Mouse (Mus musculus): Measurements from ENCODE around the gene Rpgrip1l. TPM values are rescaled to one million over a fixed set of nuclear protein-coding genes. Genes with fewer than 3 reads are reported as not detected.

Rpgrip1l gene
- polyA plus RNA-seq, 1 experiment from 2014 or later = 10.7 TPM

DNA sequence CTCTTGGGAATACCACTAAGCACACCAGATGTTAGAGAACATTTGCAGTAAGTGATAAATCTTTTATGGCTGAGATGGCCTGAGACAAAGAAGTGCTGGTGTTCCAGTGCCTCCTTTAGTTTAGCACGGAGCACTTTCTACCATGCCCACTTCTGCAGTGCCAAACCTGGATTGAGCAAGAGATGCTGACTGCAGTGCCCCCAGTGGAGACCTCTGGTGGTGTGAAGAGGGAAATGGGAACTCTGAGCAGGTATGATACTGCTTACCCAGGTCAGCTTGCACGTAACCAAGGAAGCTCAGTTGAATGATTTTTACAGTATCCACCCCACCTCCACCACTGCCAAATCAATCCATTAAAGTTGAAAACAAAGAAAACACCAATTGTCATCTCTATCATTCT is 51.5 kb downstream of the Rpgrip1l start:
- no peak overlapping the region for H3K4me3 ChIP-seq (replicated peaks)
- WGBS = 81% methylated on average over 2 of the region's 2 CpGs

DNA sequence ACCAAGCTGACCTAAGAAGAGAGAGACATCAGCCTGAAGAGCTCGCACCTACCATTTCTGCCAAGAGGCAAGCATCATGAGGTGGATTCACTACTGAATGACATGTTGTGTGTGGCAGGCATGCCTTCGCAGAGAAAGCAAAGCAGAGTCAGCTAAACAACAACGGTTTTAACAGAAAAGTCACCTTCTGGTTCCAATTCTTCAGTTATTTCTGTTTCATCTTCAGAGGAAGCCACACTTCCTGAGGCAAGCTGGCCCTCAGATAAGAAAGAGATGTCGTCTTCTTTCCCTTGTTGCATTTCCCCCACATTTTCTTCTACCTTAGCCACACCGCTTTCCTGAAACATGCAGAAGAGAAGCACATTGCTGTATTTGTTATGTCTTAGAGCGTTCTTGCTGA is 62.1 kb downstream of the Rpgrip1l start:
- Histone ChIP-seq H3K9ac (no peak overlapping the region), H3K4me1 (no peaks in the 10 kb centered on the region), H3K9me3 (replicated peaks) (no peaks in the 10 kb centered on the region), H3K27me3 (no peaks in the 10 kb centered on the region), H3K4me3 (replicated peaks) (no peak overlapping the region), H3K4me2 (no peak overlapping the region), H3K36me3 (peaks cover 16% of the 10 kb centered on the region), H3K27ac (no peak overlapping the region)
- 89% methylated on average over 6 of the region's 6 CpGs for WGBS
- ATAC-seq (replicated peaks; ENCODE audit: low FRiP score) = no peak

More for the DNA sequence above, 51.5 kb downstream of the Rpgrip1l start:
- H3K36me3 ChIP-seq = no peaks in the 10 kb centered on the region
- no peaks in the 10 kb centered on the region for H3K27me3 ChIP-seq
- no peaks in the 10 kb centered on the region for H3K9me3 ChIP-seq (replicated peaks)
- no peak overlapping the region for H3K9ac ChIP-seq
- ATAC-seq (replicated peaks; ENCODE audit: low FRiP score) = no peak
- no peaks in the 10 kb centered on the region for H3K4me1 ChIP-seq
- H3K27ac ChIP-seq = no peak overlapping the region
- no peak overlapping the region for H3K4me2 ChIP-seq

DNA sequence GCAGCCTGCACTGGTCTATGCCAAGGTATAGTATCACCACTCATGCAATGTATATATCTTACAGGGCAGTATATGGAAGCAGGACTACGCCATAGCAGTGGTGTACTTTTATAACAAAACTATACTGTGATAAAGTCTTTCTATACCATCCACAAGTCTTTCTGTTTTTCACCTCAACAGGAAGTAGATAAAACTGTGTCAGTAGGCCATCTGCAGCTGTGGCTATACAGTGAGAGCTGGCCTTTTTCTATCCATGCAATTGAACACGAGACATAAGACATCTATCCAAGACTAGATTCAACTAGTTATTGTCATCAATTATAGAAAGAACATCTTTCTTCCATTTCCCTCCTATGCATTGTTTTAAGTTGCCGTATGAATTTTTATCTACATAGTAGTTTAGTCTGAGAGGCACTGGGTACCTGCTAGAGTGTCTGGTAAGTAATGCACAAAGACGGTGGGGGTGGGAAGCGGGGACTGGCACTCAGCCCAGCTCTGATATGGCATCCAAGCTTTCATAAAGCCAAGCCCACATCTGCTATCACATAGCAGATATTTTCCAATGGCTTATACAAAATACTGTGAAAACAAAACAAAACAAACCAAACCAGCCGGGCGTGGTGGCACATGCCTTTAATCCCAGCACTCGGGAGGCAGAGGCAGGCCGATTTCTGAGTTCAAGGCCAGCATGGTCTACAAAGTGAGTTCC is 63.1 kb downstream of the Rpgrip1l start:
- no peak for ATAC-seq (replicated peaks; ENCODE audit: low FRiP score)
- 94% methylated on average over 9 of the region's 9 CpGs for WGBS
- Histone ChIP-seq H3K9me3 (replicated peaks) (no peaks in the 10 kb centered on the region), H3K4me1 (no peaks in the 10 kb centered on the region), H3K4me3 (replicated peaks) (no peak overlapping the region), H3K4me2 (no peak overlapping the region), H3K36me3 (peaks cover 16% of the 10 kb centered on the region), H3K27ac (no peak overlapping the region), H3K27me3 (no peaks in the 10 kb centered on the region), H3K9ac (no peak overlapping the region)

GRCm38 (mm10) chr8:91245821-91246454 is 67.1 kb downstream of the Rpgrip1l start:
- no peak overlapping the region for H3K9ac ChIP-seq
- H3K27ac ChIP-seq = no peak overlapping the region
- no peak overlapping the region for H3K4me3 ChIP-seq (replicated peaks)
- no peaks in the 10 kb centered on the region for H3K27me3 ChIP-seq
- no peak for ATAC-seq (replicated peaks; ENCODE audit: low FRiP score)
- H3K4me2 ChIP-seq = no peak overlapping the region
- WGBS = 81% methylated on average over 4 of the region's 4 CpGs
- H3K9me3 ChIP-seq (replicated peaks) = no peaks in the 10 kb centered on the region
- no peaks in the 10 kb centered on the region for H3K4me1 ChIP-seq
- H3K36me3 ChIP-seq = peaks cover 16% of the 10 kb centered on the region

DNA sequence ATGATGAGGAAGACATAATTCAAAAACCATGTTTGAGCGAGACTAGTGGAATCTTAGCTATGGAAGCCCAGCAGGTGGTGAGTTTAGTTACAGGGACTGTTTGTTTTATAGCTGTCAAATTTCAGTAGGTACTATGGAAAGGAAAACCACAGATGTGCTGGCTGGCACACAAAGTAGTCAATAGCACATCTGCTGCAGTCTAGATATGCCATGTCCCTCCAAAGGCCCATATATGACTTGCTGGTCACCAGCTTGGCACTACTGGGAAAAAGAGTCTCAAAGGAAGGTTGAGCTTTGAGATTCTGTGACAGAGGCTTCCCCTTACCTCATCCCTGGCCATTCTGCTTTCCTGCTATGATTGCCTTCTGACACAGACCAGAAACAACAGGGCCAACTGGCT is 70.3 kb downstream of the Rpgrip1l start:
- H3K4me3 ChIP-seq (replicated peaks) = no peak overlapping the region
- WGBS = 98% methylated on average over 1 of the region's 1 CpGs
- H3K4me2 ChIP-seq = no peak overlapping the region
- H3K36me3 ChIP-seq = peaks cover 5% of the 10 kb centered on the region
- no peaks in the 10 kb centered on the region for H3K27me3 ChIP-seq
- no peaks in the 10 kb centered on the region for H3K4me1 ChIP-seq
- H3K9me3 ChIP-seq (replicated peaks) = no peaks in the 10 kb centered on the region
- ATAC-seq (replicated peaks; ENCODE audit: low FRiP score) = no peak
- H3K27ac ChIP-seq = no peak overlapping the region
- H3K9ac ChIP-seq = no peak overlapping the region

- ATAC-seq (replicated peaks; ENCODE audit: low FRiP score) = no peak
- no peak overlapping the region for H3K4me3 ChIP-seq (replicated peaks)
- 73% methylated on average over 8 of the region's 8 CpGs for WGBS
Measured at GRCm38 (mm10) chr8:91241873-91242519, 71.1 kb downstream of the Rpgrip1l start.

DNA sequence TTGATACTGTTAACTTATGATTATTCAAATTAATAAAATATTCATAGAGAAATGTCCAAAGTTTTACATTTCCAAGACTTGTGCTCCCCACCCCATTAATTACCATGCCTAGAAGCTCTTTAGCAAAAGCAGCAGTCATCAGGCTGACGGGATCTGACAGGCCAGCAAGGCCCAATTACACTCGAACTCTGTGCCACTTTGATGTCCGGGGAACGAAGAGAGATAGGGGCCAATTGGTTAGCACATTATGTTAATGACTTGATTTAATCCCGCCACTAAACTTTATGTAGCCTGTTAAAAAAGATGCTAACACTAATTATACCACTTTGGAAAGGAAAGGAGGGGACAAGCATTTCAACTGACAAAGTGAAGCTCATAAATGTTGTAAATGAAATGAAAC is 71.7 kb downstream of the Rpgrip1l start:
- Histone ChIP-seq H3K4me1 (no peaks in the 10 kb centered on the region), H3K9ac (no peak overlapping the region), H3K27me3 (no peaks in the 10 kb centered on the region), H3K36me3 (peaks cover 4% of the 10 kb centered on the region), H3K4me3 (replicated peaks) (no peak overlapping the region), H3K9me3 (replicated peaks) (no peaks in the 10 kb centered on the region), H3K4me2 (no peak overlapping the region), H3K27ac (no peak overlapping the region)
- no peak for ATAC-seq (replicated peaks; ENCODE audit: low FRiP score)
- 47% methylated on average over 5 of the region's 5 CpGs for WGBS

More at GRCm38 (mm10) chr8:91241873-91242519, 71.1 kb downstream of the Rpgrip1l start:
- no peaks in the 10 kb centered on the region for H3K9me3 ChIP-seq (replicated peaks)
- no peak overlapping the region for H3K27ac ChIP-seq
- peaks cover 5% of the 10 kb centered on the region for H3K36me3 ChIP-seq
- no peaks in the 10 kb centered on the region for H3K27me3 ChIP-seq
- H3K4me2 ChIP-seq = no peak overlapping the region
- H3K9ac ChIP-seq = no peak overlapping the region
- no peaks in the 10 kb centered on the region for H3K4me1 ChIP-seq

DNA sequence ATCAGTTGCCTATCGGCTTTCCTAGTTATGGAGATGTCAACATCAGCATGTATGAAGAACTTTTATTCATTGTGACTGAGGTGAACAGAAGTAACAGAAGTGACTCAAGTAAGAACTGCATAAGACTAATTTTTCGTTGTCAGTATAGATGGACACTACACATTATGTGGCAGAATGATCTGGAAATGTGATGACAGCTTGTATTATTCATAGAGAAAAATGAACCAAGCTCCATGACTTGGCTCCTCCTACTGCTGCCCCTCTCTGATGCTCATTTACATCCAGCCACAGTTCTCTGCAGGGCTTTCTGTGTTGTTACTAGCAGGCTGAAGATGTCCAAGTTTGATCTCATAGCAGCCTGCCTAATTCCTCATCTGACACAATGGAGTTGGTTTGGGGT is 75.9 kb downstream of the Rpgrip1l start:
- Histone ChIP-seq H3K9me3 (replicated peaks) (no peaks in the 10 kb centered on the region), H3K9ac (no peak overlapping the region), H3K36me3 (peaks cover 6% of the 10 kb centered on the region; the same call in 1 of the 2 replicates), H3K4me2 (no peak overlapping the region), H3K4me3 (replicated peaks) (no peak overlapping the region), H3K4me1 (no peaks in the 10 kb centered on the region), H3K27me3 (no peaks in the 10 kb centered on the region), H3K27ac (no peak overlapping the region)
- no peak for ATAC-seq (replicated peaks; ENCODE audit: low FRiP score)
- 67% methylated on average over 2 of the region's 2 CpGs for WGBS

- no peak for ATAC-seq (replicated peaks; ENCODE audit: low FRiP score)
- no peak overlapping the region for H3K27ac ChIP-seq
- H3K4me3 ChIP-seq (replicated peaks) = no peak overlapping the region
- no peak overlapping the region for H3K9ac ChIP-seq
- H3K4me2 ChIP-seq = no peak overlapping the region
- 91% methylated on average over 2 of the region's 2 CpGs for WGBS
- H3K4me1 ChIP-seq = no peaks in the 10 kb centered on the region
- peaks cover 12% of the 10 kb centered on the region; the same call in 1 of the 2 replicates for H3K36me3 ChIP-seq
- H3K27me3 ChIP-seq = no peaks in the 10 kb centered on the region
- no peaks in the 10 kb centered on the region for H3K9me3 ChIP-seq (replicated peaks)
Measured at GRCm38 (mm10) chr8:91234097-91234496, 79.0 kb downstream of the Rpgrip1l start.

DNA sequence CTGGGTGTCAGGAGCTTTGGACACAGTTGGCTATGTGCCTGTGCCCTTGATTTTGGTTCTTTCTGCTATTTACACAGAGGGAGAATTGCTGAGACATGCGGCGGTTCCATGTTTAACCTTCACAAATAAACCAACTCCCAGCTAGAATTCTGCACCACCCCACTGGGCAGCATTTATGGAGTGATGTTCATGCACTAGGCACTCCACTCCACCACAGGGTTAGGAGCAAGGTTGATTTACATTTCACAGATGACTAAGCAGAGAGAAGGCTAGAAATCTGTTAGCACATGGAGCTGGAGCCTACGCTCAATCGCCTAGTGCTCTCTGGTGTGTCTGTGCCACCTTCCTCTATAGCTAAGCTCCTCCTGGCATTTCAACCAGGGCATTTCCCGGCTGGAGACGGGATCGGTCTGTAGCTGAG is 85.6 kb downstream of the Rpgrip1l start:
- H3K27ac ChIP-seq = no peak overlapping the region
- H3K4me3 ChIP-seq (replicated peaks) = no peak overlapping the region
- no peak overlapping the region for H3K9ac ChIP-seq
- no peaks in the 10 kb centered on the region for H3K9me3 ChIP-seq (replicated peaks)
- 78% methylated on average over 7 of the region's 7 CpGs for WGBS
- no peaks in the 10 kb centered on the region for H3K27me3 ChIP-seq
- H3K4me2 ChIP-seq = no peak overlapping the region
- peaks cover 8% of the 10 kb centered on the region; the same call in 1 of the 2 replicates for H3K36me3 ChIP-seq
- no peak for ATAC-seq (replicated peaks; ENCODE audit: low FRiP score)
- peaks cover 5% of the 10 kb centered on the region; the same call in 1 of the 2 replicates for H3K4me1 ChIP-seq

GRCm38 (mm10) chr8:91224227-91224626 is 88.8 kb downstream of the Rpgrip1l start:
- no peak overlapping the region for H3K4me3 ChIP-seq (replicated peaks)
- H3K27me3 ChIP-seq = no peaks in the 10 kb centered on the region
- H3K4me1 ChIP-seq = peaks cover 5% of the 10 kb centered on the region; the same call in 1 of the 2 replicates
- 93% methylated on average over 7 of the region's 7 CpGs for WGBS
- H3K36me3 ChIP-seq = no peaks in the 10 kb centered on the region
- H3K27ac ChIP-seq = no peak overlapping the region
- H3K9ac ChIP-seq = no peak overlapping the region
- ATAC-seq (replicated peaks; ENCODE audit: low FRiP score) = no peak
- no peak overlapping the region for H3K4me2 ChIP-seq
- H3K9me3 ChIP-seq (replicated peaks) = no peaks in the 10 kb centered on the region

- ATAC-seq (replicated peaks; ENCODE audit: low FRiP score) = no peak
- Histone ChIP-seq H3K4me2 (no peak overlapping the region), H3K4me3 (replicated peaks) (no peak overlapping the region), H3K4me1 (no peaks in the 10 kb centered on the region), H3K9ac (no peak overlapping the region), H3K27me3 (no peaks in the 10 kb centered on the region), H3K36me3 (no peaks in the 10 kb centered on the region), H3K9me3 (replicated peaks) (no peaks in the 10 kb centered on the region), H3K27ac (no peak overlapping the region)
- 86% methylated on average over 2 of the region's 2 CpGs for WGBS
Measured at GRCm38 (mm10) chr8:91221841-91222240, 91.2 kb downstream of the Rpgrip1l start.
